Mouse (Mus musculus) B cell, adult 2 months (primary cell): Measurements from ENCODE around the gene Blm.
A peak's percentile ranks its signal among the peaks of the same experiment; 100 is the strongest.

Experiments
- DNase-seq, 2 experiments: peaks; one replicate each; pipeline ENCODE4 v3.0.0; 2022

Gene Blm

GRCm38 (mm10) chr7:80439032-80439760, 95.7 kb downstream of the Blm start:
- no peak for DNase-seq

- no peak for DNase-seq
Observed at GRCm38 (mm10) chr7:80436571-80436970, 98.3 kb downstream of the Blm start.

GRCm38 (mm10) chr7:80435594-80435993, 99.3 kb downstream of the Blm start:
- no peak for DNase-seq

GRCm38 (mm10) chr7:80429661-80430060, 105.3 kb downstream of the Blm start:
- no peak for DNase-seq

- no peak for DNase-seq
Observed at GRCm38 (mm10) chr7:80427730-80428129, 107.2 kb downstream of the Blm start.

- DNase-seq = no peak
Observed at GRCm38 (mm10) chr7:80426363-80426762, 108.6 kb downstream of the Blm start.

GRCm38 (mm10) chr7:80424722-80425121, 110.2 kb downstream of the Blm start:
- peak; percentile 16 to 25 for DNase-seq

GRCm38 (mm10) chr7:80422759-80423480, 112.0 kb downstream of the Blm start:
- peak; percentile 11 to 14 for DNase-seq

- DNase-seq = no peak
Observed at GRCm38 (mm10) chr7:80421576-80421975, 113.3 kb downstream of the Blm start.

GRCm38 (mm10) chr7:80420586-80420985, 114.3 kb downstream of the Blm start:
- DNase-seq = no peak

- no peak for DNase-seq
Observed at GRCm38 (mm10) chr7:80419278-80419677, 115.6 kb downstream of the Blm start.

- no peak for DNase-seq
Observed at GRCm38 (mm10) chr7:80418036-80418435, 116.9 kb downstream of the Blm start.

GRCm38 (mm10) chr7:80417601-80418000, 117.3 kb downstream of the Blm start:
- no peak for DNase-seq

- DNase-seq = peak in 1 of 2 experiments; percentile 7
Observed at GRCm38 (mm10) chr7:80416969-80417368, 118.0 kb downstream of the Blm start.

GRCm38 (mm10) chr7:80414303-80414855, 120.5 kb downstream of the Blm start:
- no peak for DNase-seq

GRCm38 (mm10) chr7:80413512-80414302, 121.2 kb downstream of the Blm start:
- DNase-seq = no peak

GRCm38 (mm10) chr7:80412781-80413180, 122.1 kb downstream of the Blm start:
- no peak for DNase-seq

GRCm38 (mm10) chr7:80412279-80412678, 122.6 kb downstream of the Blm start:
- no peak for DNase-seq

- no peak for DNase-seq
Observed at GRCm38 (mm10) chr7:80410380-80410779, 124.5 kb downstream of the Blm start.

- no peak for DNase-seq
Observed at GRCm38 (mm10) chr7:80407712-80408111, 127.2 kb downstream of the Blm start.

- no peak for DNase-seq
Observed at GRCm38 (mm10) chr7:80406186-80406585, 128.7 kb downstream of the Blm start.

- no peak for DNase-seq
Observed at GRCm38 (mm10) chr7:80405188-80405695, 129.7 kb downstream of the Blm start, which contains the start of gene Furin. Gene Furin (minus strand): TSS chr7:80405436.
